Mouse (Mus musculus) myocyte (in vitro differentiated cells): Measurements from ENCODE around the gene Klf15. TPM values are rescaled to one million over a fixed set of nuclear protein-coding genes. Genes with fewer than 3 reads are reported as not detected.

Source experiments
- H3K27me3 ChIP-seq: one replicate; pipeline ENCODE4 v1.6.1; 2011; ENCODE audit not compliant: control insufficient read depth, insufficient read depth, insufficient read length
- H3K36me3 ChIP-seq: one replicate; pipeline ENCODE4 v1.6.1; 2011; ENCODE audit not compliant: control insufficient read depth, insufficient read depth
- H3K4me2 ChIP-seq: one replicate; pipeline ENCODE4 v1.6.1; 2011; ENCODE audit warnings: low read depth, control low read depth
- H3K4me3 ChIP-seq: one replicate; pipeline ENCODE4 v1.5.1; 2011; ENCODE audit warnings: mild to moderate bottlenecking, control low read depth, moderate library complexity
- H3K79me2 ChIP-seq: one replicate; pipeline ENCODE4 v1.6.1; 2011; ENCODE audit not compliant: control insufficient read depth, insufficient read depth
- H3ac ChIP-seq: one replicate; pipeline ENCODE4 v1.6.1; 2011; ENCODE audit not compliant: control insufficient read depth, insufficient read length
- CEBPB ChIP-seq: IDR thresholded peaks from 2 replicates; pipeline ENCODE4 v1.6.1; 2011; ENCODE audit warnings: mild to moderate bottlenecking, moderate library complexity; ENCODE audit not compliant: poor library complexity, insufficient read depth, severe bottlenecking
- E2F4 ChIP-seq: IDR thresholded peaks from one replicate; pipeline ENCODE4 v1.6.1; 2011; ENCODE audit warnings: mild to moderate bottlenecking, control low read depth, moderate library complexity; ENCODE audit not compliant: insufficient read depth
- MAX ChIP-seq: IDR thresholded peaks from one replicate; pipeline ENCODE4 v1.6.1; 2011; ENCODE audit warnings: low read depth, mild to moderate bottlenecking, control low read depth
- MYOD1 ChIP-seq, 3 experiments: IDR thresholded peaks; one replicate each; pipeline ENCODE4 v1.6.1; 2011; ENCODE audit warnings: control low read depth in 2 of 3, low read depth in 2 of 3, mild to moderate bottlenecking in 2 of 3, moderate library complexity in 1 of 3; ENCODE audit not compliant: insufficient read length in 2 of 3, control insufficient read depth in 1 of 3
- MYOG ChIP-seq, 3 experiments: IDR thresholded peaks; one replicate each; pipeline ENCODE4 v1.6.1; 2011; ENCODE audit warnings: control low read depth in 2 of 3, low read depth in 2 of 3, mild to moderate bottlenecking in 2 of 3; ENCODE audit not compliant: insufficient read length in 2 of 3, control insufficient read depth in 1 of 3, insufficient read depth in 1 of 3
- POLR2A ChIP-seq: IDR thresholded peaks from one replicate; pipeline ENCODE4 v1.6.1; 2011; ENCODE audit warnings: low read depth, mild to moderate bottlenecking, control low read depth, moderate library complexity; ENCODE audit not compliant: insufficient read length
- POLR2AphosphoS2 ChIP-seq: IDR thresholded peaks from one replicate; pipeline ENCODE4 v1.6.1; 2011; ENCODE audit warnings: low read depth, control low read depth; ENCODE audit not compliant: insufficient read length
- REST ChIP-seq: IDR thresholded peaks from one replicate; pipeline ENCODE4 v1.6.1; 2011; ENCODE audit warnings: mild to moderate bottlenecking, control low read depth, moderate library complexity; ENCODE audit not compliant: insufficient read depth, insufficient read length
- SRF ChIP-seq: IDR thresholded peaks from one replicate; pipeline ENCODE4 v1.6.1; 2011; ENCODE audit warnings: low read depth; ENCODE audit not compliant: control insufficient read depth, insufficient read length
- TCF12 ChIP-seq: IDR thresholded peaks from one replicate; pipeline ENCODE4 v1.6.1; 2011; ENCODE audit warnings: mild to moderate bottlenecking, control low read depth; ENCODE audit not compliant: poor library complexity, insufficient read depth, severe bottlenecking
- TCF3 ChIP-seq: IDR thresholded peaks from one replicate; pipeline ENCODE4 v1.6.1; 2011; ENCODE audit warnings: low read depth, control low read depth; ENCODE audit not compliant: insufficient read length
- USF1 ChIP-seq: IDR thresholded peaks from one replicate; pipeline ENCODE4 v1.6.1; 2011; ENCODE audit warnings: low read depth, mild to moderate bottlenecking, control low read depth, moderate library complexity
- polyA plus RNA-seq: library from polyadenylated mRNA; unstranded; fragments of >200 nt; fragmentation: generic; extraction: Trizol; gene quantifications from one replicate; pipeline ENCODE4 v1.2.1, GENCODE M21; 2012; ENCODE audit warnings: missing spikeins

Klf15 gene
- polyA plus RNA-seq, 1 experiment: 1.8 TPM

DNA sequence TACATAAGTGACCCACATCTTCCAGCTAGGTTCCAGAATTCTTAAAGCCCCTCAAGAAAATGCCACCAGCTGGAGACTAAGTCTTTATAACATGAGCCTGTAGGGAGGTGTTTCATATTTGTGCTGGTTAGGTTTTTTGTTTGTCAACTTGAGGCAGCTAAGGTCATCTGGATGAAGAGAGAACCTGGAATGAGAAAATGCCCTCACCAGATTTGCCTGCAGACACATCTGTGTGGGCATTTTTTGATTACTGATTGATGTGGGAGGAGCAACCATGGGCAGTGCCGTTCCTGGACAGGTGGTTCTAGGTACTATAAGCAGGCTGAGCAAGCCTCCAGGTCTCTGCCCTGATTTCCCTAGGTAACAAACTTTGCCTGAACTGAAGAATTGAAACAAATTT lies 25.2 kb downstream of the Klf15 start:
- Histone ChIP-seq H3ac (no peak overlapping the region), H3K4me3 (no peak overlapping the region), H3K27me3 (peaks cover 11% of the 10 kb centered on the region), H3K36me3 (no peaks in the 10 kb centered on the region), H3K79me2 (no peaks in the 10 kb centered on the region), H3K4me2 (no peak overlapping the region)
- TF ChIP-seq USF1 (no peak), REST (no peak), MAX (no peak), TCF3 (no peak), CEBPB (no peak), E2F4 (no peak), POLR2A (no peak), MYOD1 (IDR thresholded peaks at IDR 0.05; ENCODE audit: control insufficient read depth in 1 of 3, insufficient read length in 2 of 3, low read depth in 2 of 3) (no peak), TCF12 (no peak), MYOG (IDR thresholded peaks at IDR 0.05; ENCODE audit: control insufficient read depth in 1 of 3, insufficient read depth in 1 of 3, insufficient read length in 2 of 3, low read depth in 2 of 3) (no peak)

DNA sequence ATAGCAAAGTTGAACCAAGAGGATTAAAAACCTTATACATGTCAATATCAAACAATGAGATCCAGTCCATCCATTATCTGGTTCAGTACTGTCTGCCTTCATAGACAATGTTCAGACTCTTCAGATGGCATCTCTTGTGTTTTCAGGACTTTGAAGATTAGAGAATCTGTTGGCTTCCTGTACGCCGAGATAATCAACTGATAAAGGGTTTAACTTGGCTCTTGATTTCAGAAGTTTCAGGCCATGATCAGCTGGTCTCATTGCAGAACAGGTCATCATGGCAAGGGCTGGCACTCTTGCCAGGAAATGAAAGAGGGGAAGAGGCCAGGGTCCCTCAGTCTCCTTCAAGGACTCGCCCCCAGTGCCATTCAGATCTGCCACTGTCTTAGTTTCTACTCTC lies 27.2 kb downstream of the Klf15 start:
- TF ChIP-seq POLR2AphosphoS2 (no peak), POLR2A (no peak), E2F4 (no peak), TCF12 (no peak), REST (no peak), MYOG (IDR thresholded peaks at IDR 0.05; ENCODE audit: control insufficient read depth in 1 of 3, insufficient read depth in 1 of 3, insufficient read length in 2 of 3, low read depth in 2 of 3) (no peak), MYOD1 (IDR thresholded peaks at IDR 0.05; ENCODE audit: control insufficient read depth in 1 of 3, insufficient read length in 2 of 3, low read depth in 2 of 3) (no peak), MAX (no peak), CEBPB (no peak), TCF3 (no peak), USF1 (no peak), SRF (no peak)
- H3ac ChIP-seq: no peak overlapping the region
- H3K79me2 ChIP-seq: no peaks in the 10 kb centered on the region

DNA sequence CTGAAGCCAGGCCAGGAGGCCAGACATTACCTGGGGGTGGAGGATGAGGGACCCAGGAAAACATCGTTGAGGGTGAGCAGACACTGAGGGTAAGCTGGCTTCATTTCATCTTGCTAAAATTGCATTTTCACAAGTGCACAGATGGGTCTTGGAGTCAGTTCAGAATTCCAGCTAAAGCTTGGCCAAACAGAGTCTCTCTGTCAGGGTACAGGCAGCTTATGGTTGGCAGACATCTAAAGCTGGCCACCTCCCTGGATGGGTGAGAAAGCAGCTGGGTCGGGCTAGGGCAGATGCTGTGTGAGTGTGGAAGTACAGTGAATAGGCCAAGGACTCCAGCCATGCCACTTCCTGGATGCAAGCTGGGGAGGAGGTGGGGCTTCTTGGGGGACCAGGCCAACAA lies 28.6 kb downstream of the Klf15 start:
- Histone ChIP-seq H3K79me2 (no peaks in the 10 kb centered on the region), H3K27me3 (peaks cover 10% of the 10 kb centered on the region), H3K36me3 (no peaks in the 10 kb centered on the region), H3K4me3 (no peak overlapping the region), H3ac (no peak overlapping the region), H3K4me2 (no peak overlapping the region)
- TF ChIP-seq POLR2A (no peak), USF1 (no peak), REST (no peak), MYOD1 (IDR thresholded peaks at IDR 0.05; ENCODE audit: control insufficient read depth in 1 of 3, insufficient read length in 2 of 3, low read depth in 2 of 3) (no peak), TCF12 (no peak), POLR2AphosphoS2 (no peak), CEBPB (no peak), SRF (no peak)

More for the DNA sequence above, 27.2 kb downstream of the Klf15 start:
- no peak overlapping the region for H3K4me3 ChIP-seq
- H3K27me3 ChIP-seq: peaks cover 9% of the 10 kb centered on the region
- no peak overlapping the region for H3K4me2 ChIP-seq
- H3K36me3 ChIP-seq: no peaks in the 10 kb centered on the region

DNA sequence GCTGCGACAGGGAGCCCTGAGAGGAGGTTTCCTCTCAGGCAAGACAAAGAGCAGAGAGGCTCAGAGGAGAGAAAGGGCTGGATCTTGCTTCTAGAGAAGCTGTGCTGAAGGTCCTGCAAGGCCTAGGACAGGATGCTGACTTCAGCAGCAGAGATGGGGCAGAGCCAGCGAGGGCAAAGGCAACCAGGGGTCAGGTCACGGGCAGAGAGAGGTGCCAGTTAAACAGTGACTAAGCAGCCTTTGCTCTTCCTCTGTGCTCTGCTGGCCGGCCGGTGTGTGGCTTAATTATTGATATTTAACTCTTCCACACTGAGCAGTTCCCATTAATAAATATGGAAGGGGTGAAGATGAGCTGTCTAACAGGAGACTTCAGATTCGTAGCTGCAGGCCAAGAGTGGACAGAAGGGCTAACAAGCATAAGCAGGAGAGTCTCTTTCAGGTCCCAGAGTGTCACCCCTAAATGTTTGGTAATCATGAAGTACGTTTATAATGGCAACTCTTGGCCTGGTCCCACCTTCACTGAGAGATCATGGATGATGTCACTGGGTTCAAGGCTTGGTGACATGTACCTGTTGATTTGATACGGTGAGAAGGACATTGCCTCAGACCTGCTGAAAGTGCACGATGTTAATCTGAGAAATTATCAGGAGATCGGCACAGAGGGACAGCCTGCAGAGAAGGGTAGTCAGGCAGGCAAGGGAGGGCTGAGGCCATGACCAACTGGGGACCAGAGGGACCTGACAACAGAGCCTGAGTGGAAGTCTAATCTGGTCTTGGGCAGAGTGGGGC lies 29.8 kb downstream of the Klf15 start:
- H3K79me2 ChIP-seq: no peaks in the 10 kb centered on the region
- H3ac ChIP-seq: no peak overlapping the region
- no peaks in the 10 kb centered on the region for H3K36me3 ChIP-seq
- H3K4me2 ChIP-seq: no peak overlapping the region
- TF ChIP-seq MYOD1 (IDR thresholded peaks at IDR 0.05; ENCODE audit: control insufficient read depth in 1 of 3, insufficient read length in 2 of 3, low read depth in 2 of 3) (no peak), USF1 (no peak), MYOG (IDR thresholded peaks at IDR 0.05; ENCODE audit: control insufficient read depth in 1 of 3, insufficient read depth in 1 of 3, insufficient read length in 2 of 3, low read depth in 2 of 3) (no peak), TCF3 (no peak), SRF (no peak), CEBPB (no peak)
- no peak overlapping the region for H3K4me3 ChIP-seq
- H3K27me3 ChIP-seq: peaks cover 10% of the 10 kb centered on the region

DNA sequence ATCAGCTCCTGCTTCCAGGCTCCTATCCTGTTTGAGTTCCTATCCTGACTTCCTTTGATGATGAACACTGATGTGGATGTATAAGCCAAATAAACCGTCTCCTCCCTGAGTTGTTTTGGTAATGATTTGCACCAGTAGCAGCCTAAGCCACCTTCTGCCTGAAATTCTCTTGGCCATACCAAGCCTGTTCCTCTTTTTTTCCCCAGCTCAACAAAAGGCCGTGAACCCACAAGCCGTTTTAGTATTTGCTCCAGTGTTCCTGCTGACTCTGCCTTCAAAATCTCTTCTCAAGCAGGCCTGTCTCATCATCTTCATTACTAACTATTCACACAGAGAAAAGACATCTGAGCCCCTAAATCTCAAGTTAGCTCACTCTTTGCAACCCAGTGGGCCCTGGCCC lies 31.8 kb downstream of the Klf15 start:
- Histone ChIP-seq H3K79me2 (no peaks in the 10 kb centered on the region), H3K4me2 (no peak overlapping the region), H3K4me3 (no peak overlapping the region), H3K36me3 (no peaks in the 10 kb centered on the region), H3K27me3 (peaks cover 10% of the 10 kb centered on the region), H3ac (no peak overlapping the region)
- TF ChIP-seq SRF (no peak), CEBPB (no peak)
